Mouse (Mus musculus): ENCODE results near the gene Txndc2. TPM values are rescaled to one million over a fixed set of nuclear protein-coding genes. Genes with fewer than 3 reads are reported as not detected.
"Not testable (repeated sequence)": the region's sequence is repeated elsewhere in the genome, so short reads cannot be mapped to it uniquely, and the experiment has no call there.

The Txndc2 gene
- total RNA-seq, 2 experiments from 2014 or later, result 23.7 to 24.4 TPM

GRCm38 (mm10) chr17:65656731-65657130, 14.8 kb upstream of the Txndc2 start:
- DNase-seq (ENCODE audit: low spot score in 2 of 2), result no peak

- no peak for DNase-seq (ENCODE audit: low spot score in 2 of 2)
Measured at GRCm38 (mm10) chr17:65656076-65656475, 14.1 kb upstream of the Txndc2 start.

DNA sequence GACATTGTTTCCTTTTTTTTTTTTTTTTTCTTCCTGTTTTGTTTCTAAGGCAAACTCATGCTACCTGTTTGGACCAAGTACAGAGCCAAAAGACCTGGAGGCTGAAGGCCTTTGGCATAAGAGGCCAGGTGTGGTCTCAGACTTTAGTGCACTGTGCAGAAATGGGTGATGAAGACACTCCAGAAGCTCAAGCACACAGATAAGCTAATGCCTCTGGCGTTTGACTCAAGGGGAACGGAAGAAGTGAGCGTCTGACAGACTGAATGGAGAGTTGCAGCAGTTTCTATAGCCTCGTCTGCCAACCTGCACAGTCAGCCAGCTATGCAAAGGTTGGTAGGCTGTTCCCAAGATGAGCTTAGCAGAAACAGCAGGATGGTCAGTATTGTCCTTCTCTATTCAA, 13.6 kb upstream of the Txndc2 start:
- DNase-seq (ENCODE audit: low spot score in 2 of 2), result no peak

DNA sequence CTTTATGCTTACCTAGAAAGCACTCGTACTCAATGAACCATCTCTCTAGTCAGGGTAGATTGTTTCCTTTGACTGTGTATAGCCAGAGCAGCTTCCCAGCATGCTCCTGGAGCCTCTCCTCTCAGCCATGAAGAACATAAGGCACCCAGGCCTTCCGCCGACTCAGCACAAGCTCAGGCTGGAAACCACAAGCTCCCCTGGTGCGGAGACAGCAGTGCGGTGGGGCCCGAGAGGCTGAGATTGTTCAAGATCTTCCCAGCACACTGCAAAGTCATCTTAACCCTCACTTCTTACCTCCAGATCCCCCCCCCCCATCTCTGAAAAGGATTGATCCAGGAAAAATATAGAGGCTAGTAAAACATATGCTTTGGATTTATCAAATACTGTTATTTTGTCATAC, 8.6 kb upstream of the Txndc2 start:
- DNase-seq (ENCODE audit: low spot score in 2 of 2), result no peak

- DNase-seq (ENCODE audit: low spot score in 2 of 2), result no peak
Measured at GRCm38 (mm10) chr17:65649175-65649493, 7.2 kb upstream of the Txndc2 start.

GRCm38 (mm10) chr17:65648371-65649174, 6.6 kb upstream of the Txndc2 start:
- peak in 1 of 2 experiments; percentile 40 for DNase-seq (ENCODE audit: low spot score in 2 of 2)

DNA sequence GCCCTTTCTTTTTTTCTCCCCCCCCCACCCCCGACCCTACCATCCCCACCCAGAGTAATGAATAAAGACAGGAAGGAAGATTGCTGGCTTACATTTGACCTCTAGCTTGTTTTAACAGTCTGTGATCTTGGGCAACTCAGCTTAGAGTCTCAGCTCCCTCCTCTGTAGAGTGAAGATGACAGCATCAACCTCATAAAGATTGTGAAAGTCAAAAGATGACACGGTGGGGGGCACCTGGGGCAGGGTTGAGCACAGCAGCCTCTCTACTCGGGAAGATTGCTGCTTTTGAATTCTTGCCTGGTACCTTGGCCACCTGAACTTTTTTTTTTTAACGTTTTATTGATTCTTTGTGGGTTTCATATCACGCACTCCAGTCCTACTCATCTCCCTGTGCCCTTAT, 6.0 kb upstream of the Txndc2 start:
- DNase-seq (ENCODE audit: low spot score in 2 of 2), result no peak

DNA sequence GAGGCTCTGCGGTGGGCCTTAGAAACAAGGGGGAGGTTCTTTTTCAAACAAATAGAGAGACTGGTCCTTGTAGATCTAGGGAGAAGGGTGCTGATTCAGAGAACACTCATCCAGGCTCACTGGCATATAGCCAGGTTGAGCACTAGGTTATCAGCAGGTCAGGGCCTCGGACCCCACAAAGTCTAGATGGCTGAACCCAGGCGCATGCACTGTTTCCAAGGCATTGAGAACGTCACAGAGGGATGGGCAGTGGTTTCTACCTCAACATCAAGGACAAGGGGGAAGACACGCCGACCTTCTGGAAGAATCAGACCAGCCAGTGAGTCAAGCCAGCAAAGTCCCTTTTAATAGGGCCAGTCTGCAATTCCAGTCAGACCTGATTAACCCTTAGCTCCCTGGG, 5.3 kb upstream of the Txndc2 start:
- peak in 1 of 2 experiments; percentile 51 for DNase-seq (ENCODE audit: low spot score in 2 of 2)

DNA sequence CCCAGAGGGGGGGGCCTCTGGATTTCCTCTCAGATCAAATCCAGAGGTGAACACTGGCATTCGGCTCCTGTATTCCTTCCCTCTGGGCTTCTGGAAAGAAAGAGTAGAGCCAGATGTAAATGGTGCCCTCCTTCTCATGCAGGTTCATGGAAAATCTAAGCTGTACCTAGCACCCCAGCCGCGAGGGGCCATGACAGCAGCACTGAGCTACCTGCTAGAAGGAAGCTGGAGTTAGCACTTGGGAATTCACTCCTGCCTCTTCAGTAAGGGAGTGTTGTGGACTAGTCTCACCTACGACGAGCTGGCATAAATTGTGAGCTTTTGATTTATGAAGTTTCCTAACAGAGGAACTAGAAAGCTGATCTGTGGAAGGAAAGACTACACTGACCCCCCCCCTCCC, 1.6 kb upstream of the Txndc2 start:
- DNase-seq (ENCODE audit: low spot score in 2 of 2), result no peak

GRCm38 (mm10) chr17:65643051-65643521, 1.1 kb upstream of the Txndc2 start:
- no peak for DNase-seq (ENCODE audit: low spot score in 2 of 2)

DNA sequence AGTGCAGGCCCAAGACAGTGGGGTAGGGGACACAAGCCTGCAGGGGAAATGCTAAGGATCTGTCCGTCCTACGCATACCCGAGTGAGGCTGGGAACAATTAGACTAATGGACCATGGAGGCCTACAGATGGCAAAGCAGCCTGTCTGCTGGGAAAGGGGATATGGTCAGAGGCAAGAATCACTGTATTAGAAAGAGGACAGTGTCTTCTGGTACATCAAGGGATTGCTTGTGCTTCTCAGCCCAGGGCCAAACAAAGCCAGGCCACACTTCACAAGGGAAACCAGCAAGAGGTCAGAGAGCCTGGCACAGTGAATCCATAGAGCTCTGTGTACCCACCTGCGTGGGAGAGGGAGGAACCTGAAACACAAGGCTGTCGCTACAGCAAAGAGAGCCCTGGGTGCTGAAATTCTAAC, 617 bp upstream of the Txndc2 start:
- DNase-seq (ENCODE audit: low spot score in 2 of 2), result no peak

GRCm38 (mm10) chr17:65639144-65639543, 2.8 kb downstream of the Txndc2 start:
- DNase-seq (ENCODE audit: low spot score in 2 of 2), result no peak

GRCm38 (mm10) chr17:65635715-65636360, 6.1 kb downstream of the Txndc2 start:
- no peak for DNase-seq (ENCODE audit: low spot score in 2 of 2)

DNA sequence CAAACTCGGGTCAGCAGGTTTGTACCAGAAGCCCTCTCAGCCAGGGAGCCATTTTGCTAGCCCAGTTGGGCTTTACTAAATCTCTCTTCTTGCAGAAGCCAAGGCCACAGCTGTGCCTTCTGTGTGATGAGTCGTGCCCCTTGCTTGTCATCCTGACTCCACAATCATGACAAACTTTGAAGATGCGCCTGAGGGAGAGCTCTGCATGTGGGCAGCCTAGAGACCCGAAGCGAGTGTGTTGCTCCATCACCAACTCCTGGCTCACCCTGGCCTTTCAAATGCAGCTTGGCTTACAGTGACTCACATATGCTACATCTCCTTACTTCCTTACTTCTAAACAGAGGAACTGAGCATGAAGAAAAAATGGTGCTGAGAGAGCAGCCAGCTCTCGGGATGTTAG, 12.0 kb downstream of the Txndc2 start:
- no peak for DNase-seq (ENCODE audit: low spot score in 2 of 2)

GRCm38 (mm10) chr17:65628823-65629532, 13.0 kb downstream of the Txndc2 start:
- not testable (repeated sequence) for DNase-seq (ENCODE audit: low spot score in 2 of 2)

DNA sequence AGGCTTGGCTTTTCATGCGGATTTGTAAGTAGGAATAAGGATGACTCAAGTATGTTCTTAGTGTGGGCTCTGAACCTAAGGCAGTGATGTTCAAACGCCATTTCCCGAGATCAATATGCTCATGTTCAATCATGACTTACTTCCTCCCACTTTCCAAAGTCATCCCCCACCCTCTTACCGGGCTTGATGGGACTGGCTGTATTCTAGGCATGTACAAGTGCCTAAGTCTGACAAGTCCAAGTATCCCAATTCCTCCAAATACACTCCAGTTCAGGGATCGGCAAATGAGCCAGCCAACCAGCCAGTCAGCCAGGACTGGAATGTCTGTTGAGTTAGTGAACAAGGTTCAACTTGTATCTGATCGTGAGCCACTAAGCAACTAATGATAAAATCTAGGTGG, 15.7 kb downstream of the Txndc2 start:
- DNase-seq (ENCODE audit: low spot score in 2 of 2), result no peak

DNA sequence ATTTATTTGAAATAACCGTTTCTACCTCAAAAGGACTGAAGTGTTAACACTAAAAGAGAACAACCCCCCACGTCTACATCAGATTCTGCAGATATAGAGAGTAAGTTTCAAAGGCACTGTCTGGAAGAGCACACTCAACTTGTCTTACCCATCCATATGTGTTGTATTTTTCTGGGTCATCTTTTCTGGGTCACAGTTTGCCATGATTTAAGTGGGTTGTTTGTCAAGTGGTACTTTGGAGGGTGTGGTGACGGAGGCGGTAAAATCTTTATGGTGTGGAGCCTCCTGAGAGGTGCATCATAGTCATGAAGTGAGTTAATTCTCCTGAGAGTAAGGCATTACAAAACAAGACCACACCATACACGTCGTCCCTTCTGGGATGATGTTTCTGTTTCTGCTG, 16.4 kb downstream of the Txndc2 start:
- DNase-seq (ENCODE audit: low spot score in 2 of 2), result no peak

DNA sequence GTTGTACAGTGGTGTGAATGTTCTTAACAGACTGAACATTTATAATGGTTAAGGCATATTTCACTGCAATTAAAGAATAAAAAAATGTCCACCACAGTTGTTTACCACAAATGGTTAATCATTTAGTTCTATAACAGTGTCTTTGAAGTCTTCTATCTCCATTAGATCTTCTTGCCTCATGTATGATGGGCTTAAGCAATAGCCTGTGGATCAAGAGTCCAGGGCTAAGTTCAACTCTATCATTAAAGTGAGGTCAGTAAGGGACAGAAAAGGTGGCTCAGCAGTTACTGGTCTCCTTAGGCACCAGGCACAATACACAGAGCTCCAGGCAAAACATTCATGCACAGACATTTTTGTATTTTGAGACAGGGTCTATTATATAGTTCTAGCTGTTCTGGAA, 18.8 kb downstream of the Txndc2 start:
- no peak for DNase-seq (ENCODE audit: low spot score in 2 of 2)

- no peak for DNase-seq (ENCODE audit: low spot score in 2 of 2)
Measured at GRCm38 (mm10) chr17:65618431-65618830, 23.5 kb downstream of the Txndc2 start.

- no peak for DNase-seq (ENCODE audit: low spot score in 2 of 2)
Measured at GRCm38 (mm10) chr17:65615678-65616077, 26.3 kb downstream of the Txndc2 start.

DNA sequence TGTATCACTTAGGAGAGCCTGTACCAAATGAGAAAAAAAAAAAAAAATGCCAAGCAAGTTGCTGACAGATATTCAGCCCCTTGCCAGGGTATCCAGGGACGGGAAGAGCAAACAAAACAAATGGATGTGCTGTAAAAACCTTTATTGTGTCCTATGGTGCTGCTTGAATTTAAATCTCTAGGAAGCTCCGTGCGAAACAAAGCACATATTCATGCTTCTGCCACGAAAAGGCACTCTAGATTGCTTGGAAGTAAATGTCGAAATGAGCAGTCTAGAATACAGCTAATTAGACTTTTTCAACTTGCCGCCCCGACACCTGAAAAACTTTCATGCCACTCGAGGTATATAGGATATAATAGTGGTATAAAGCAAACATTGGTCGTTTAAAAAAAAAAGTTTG, 27.5 kb downstream of the Txndc2 start:
- no peak for DNase-seq (ENCODE audit: low spot score in 2 of 2)
